Mouse (Mus musculus) megakaryocyte, embryonic 14.5 days (primary cell): ENCODE data around the gene Hoxd3. TPM values are rescaled to one million over a fixed set of nuclear protein-coding genes. Genes with fewer than 3 reads are reported as not detected.

Experiments used
- H3K27me3 ChIP-seq: replicated peaks from 2 replicates; pipeline ENCODE3; 2012; ENCODE audit warnings: inconsistent platforms
- H3K36me3 ChIP-seq: replicated peaks from 2 replicates; pipeline ENCODE3; 2012; ENCODE audit warnings: low read length, inconsistent platforms, mixed read lengths
- H3K4me1 ChIP-seq: 2 replicates; pipeline ENCODE4 v1.6.1; 2012; ENCODE audit warnings: inconsistent platforms
- H3K4me3 ChIP-seq: replicated peaks from 2 replicates; pipeline ENCODE3; 2012; ENCODE audit warnings: moderate library complexity, mild to moderate bottlenecking, inconsistent platforms
- H3K9me3 ChIP-seq: 2 replicates; pipeline ENCODE4 v1.6.1; 2012; ENCODE audit warnings: inconsistent platforms
- FLI1 ChIP-seq: IDR thresholded peaks from 2 replicates; pipeline ENCODE4 v1.6.1; 2012; ENCODE audit warnings: low read length, inconsistent platforms, mixed read lengths
- GATA1 ChIP-seq: IDR thresholded peaks from 3 replicates; pipeline ENCODE4 v1.6.1; 2012; ENCODE audit warnings: mixed read lengths, low read length, inconsistent platforms, borderline replicate concordance
- polyA plus RNA-seq: library from polyadenylated mRNA; stranded (reverse); fragments of >175 nt; gene quantifications from 2 replicates; pipeline ENCODE4 v1.2.3, GENCODE M21; 2012; ENCODE audit warnings: low replicate concordance; ENCODE audit not compliant: insufficient read depth

The Hoxd3 gene
- polyA plus RNA-seq, 1 experiment = not detected

DNA sequence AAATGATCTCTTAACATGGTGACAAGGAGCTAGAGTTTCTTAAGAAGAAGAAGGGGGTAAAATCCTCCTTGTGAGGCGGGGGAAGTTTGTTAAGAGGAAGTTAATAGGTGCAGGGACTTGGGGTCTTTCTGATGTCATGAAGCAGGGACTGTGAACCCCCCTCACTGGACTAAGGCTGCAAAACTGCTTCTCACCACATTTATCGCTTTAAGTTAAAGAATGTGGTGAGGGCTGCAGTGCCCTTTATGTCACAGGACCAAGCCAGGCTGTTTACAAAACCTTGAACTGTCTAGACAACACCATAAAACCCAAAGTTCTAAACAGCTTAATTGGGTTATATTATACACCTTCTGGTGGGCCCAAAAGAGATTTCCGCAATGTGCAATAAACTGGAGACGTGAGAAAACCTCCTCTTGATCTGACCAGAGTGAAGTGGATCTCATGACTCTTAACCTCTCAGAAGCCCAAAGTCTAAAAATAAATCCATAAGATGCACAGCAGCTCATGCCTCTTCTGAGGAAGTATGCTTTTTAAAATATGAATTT lies 26.6 kb upstream of the Hoxd3 start:
- H3K27me3 ChIP-seq = peaks cover 98% of the 10 kb centered on the region

DNA sequence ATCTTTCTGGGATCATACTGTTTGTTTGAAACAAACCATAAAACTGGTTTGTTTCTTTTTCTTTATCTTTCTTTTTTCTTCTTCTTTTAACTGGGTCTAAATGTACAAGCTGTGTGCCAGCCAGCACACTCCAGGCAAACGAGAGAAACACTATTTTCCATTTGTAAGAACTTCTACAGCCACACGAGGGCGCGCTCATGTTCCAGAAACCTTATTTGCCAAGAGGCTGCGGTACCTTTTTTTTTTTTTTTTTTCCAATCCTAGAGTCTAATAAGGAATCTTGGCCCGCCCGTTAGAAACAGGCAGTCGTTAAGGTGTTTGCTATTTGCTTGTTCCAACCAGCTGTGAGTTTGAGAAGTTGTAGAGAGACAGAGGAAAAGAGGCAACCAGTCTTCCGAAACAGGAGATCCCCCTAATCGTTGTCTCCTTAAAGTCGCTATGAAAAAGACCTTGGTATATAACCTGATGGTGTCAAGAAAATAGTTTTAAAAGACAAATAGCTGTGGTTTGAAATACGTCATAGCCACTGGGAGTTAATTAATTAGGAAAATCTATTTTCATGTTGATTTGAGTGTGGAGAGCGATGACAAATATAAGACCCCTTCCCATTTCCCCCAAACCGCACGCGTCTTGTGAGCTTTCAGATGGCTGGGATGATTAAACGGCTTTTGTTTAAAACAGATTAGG lies 25.3 kb upstream of the Hoxd3 start:
- peaks cover 35% of the 10 kb centered on the region for H3K4me1 ChIP-seq
- no peak for TF ChIP-seq FLI1
- TF ChIP-seq GATA1 = no peak
- H3K9me3 ChIP-seq = peaks cover 11% of the 10 kb centered on the region; the same call in 1 of the 2 replicates
- H3K27me3 ChIP-seq = peaks cover 97% of the 10 kb centered on the region
- H3K4me3 ChIP-seq = no peak overlapping the region
- H3K36me3 ChIP-seq = no peaks in the 10 kb centered on the region

More for the DNA sequence above, 26.6 kb upstream of the Hoxd3 start:
- TF ChIP-seq FLI1 (no peak), GATA1 (no peak)
- peaks cover 36% of the 10 kb centered on the region for H3K4me1 ChIP-seq
- no peaks in the 10 kb centered on the region for H3K36me3 ChIP-seq
- H3K4me3 ChIP-seq = no peak overlapping the region
- H3K9me3 ChIP-seq = 0 out of 2 replicates have a peak, but pooled peaks cover 5% of the 10 kb centered on the region

DNA sequence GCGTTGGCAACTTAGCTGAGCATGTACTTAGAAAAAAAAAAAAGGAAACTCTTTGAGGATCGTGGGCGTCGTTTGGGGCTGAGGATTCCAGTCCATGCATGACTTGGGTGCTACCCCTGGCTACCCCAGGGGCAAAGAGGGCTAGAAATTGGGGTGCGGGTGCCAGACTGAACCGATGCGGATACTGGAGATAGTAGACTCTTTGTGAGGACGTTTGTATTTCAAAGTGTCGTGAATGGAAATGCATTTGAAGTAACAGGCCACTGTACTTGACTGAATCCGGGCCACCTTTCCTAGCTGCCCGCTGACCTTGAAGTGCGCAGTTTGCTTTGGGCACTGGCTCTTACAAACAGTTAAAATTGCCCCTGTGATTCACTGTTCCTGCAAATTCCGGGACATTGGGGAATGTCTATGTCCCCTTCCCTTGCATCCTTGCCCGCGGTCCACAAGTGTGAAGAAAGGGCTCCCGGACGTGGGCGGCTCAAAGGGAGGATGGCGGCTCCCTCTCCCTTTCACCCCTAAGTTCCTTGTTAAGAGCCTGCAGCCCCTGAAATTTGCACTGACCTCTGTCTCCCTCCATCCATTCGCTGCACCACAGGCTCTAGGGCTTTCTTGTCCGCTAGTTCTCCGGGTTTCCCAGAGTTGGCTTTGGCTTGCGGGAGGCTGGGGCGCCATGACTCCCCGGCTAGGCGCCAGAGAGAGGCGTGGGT lies 24.6 kb upstream of the Hoxd3 start:
- no peak for TF ChIP-seq GATA1
- TF ChIP-seq FLI1 = no peak
- Histone ChIP-seq H3K4me3 (no peak overlapping the region), H3K36me3 (no peaks in the 10 kb centered on the region), H3K27me3 (peaks cover 97% of the 10 kb centered on the region), H3K9me3 (peaks cover 14% of the 10 kb centered on the region), H3K4me1 (peaks cover 35% of the 10 kb centered on the region)

DNA sequence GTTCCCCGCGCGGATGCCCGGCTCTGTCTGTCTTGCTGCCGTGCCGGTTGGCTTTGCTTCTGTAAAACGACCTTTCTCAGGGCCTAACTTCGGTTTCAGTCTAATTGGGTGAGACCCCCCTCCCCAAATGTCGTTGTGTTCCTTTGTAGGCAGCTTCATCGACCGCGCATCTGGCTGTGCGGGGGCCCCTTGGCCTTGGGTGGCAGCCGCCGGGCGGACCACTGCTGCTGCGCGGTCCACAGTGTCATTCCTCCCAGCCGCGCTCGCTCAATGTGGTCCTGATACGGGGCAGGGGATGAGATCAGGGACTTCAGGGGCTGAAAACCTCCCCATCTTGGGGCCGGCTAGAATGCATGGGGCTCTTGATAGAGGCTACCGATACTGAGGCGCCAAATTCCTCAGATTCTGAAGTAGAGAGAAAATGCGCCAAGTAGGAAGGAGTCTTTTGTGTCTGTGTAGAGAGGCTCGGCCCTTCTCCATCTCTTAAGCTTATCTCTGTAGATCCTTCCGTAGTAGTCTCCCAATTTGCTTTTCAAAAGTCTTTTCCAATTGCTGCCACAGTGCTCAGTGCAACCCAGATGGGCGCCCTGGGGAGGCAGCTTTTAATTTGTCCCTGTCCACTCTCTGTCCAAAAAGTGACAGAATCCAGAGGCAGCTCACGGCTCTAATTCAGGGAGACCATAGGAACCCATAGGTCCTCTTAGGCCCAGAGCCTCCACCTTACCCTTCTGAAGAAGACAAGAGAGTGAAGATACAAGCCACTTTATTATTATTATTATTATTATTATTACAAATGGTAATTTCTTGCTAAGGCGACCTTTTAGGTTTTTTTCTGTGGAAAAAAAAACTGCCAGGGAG lies 23.8 kb upstream of the Hoxd3 start:
- H3K36me3 ChIP-seq = no peaks in the 10 kb centered on the region
- H3K4me3 ChIP-seq = no peak overlapping the region
- no peak for TF ChIP-seq GATA1
- TF ChIP-seq FLI1 = no peak
- peaks cover 34% of the 10 kb centered on the region for H3K4me1 ChIP-seq
- peaks cover 11% of the 10 kb centered on the region for H3K9me3 ChIP-seq
- peaks cover 97% of the 10 kb centered on the region for H3K27me3 ChIP-seq

DNA sequence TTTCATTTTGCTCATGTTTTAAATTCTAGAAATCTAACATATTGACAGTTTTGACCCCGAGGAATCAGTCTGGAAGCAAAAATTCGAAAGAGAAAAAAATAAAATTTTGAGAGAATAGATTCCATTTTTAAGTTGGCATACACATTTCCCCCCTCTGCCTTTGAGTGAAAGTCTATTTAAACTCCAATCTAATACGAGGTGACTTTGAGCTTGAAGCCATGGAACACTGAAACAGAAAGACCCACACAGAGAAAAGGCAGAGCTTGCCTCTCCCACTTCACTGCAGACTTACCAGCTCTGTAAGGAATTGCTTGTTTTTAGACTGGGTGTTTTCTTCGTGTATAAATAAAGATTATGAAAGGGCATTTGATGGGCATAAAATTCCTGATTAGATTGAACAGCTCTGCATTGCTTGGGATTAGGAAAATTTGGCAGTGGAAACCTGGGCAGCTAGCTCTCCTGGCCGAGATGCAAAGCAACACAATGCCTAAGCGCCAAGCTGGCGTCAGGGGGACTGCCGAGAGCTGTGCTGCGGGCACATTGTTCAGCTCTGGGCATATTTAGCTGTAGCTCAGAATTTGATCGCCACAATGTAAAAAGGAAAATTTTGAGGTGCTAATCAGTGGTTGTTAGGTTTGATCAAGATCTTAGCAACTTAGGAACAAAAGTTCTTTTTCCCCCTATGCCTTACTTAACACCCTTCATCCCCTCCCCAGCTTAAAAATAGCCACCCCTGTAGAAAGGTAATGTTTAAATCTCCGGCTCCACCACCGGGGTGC lies 22.7 kb upstream of the Hoxd3 start:
- Histone ChIP-seq H3K9me3 (peaks cover 11% of the 10 kb centered on the region), H3K27me3 (peaks cover 97% of the 10 kb centered on the region), H3K36me3 (no peaks in the 10 kb centered on the region), H3K4me1 (peaks cover 29% of the 10 kb centered on the region), H3K4me3 (no peak overlapping the region)
- TF ChIP-seq FLI1 (no peak), GATA1 (no peak)

DNA sequence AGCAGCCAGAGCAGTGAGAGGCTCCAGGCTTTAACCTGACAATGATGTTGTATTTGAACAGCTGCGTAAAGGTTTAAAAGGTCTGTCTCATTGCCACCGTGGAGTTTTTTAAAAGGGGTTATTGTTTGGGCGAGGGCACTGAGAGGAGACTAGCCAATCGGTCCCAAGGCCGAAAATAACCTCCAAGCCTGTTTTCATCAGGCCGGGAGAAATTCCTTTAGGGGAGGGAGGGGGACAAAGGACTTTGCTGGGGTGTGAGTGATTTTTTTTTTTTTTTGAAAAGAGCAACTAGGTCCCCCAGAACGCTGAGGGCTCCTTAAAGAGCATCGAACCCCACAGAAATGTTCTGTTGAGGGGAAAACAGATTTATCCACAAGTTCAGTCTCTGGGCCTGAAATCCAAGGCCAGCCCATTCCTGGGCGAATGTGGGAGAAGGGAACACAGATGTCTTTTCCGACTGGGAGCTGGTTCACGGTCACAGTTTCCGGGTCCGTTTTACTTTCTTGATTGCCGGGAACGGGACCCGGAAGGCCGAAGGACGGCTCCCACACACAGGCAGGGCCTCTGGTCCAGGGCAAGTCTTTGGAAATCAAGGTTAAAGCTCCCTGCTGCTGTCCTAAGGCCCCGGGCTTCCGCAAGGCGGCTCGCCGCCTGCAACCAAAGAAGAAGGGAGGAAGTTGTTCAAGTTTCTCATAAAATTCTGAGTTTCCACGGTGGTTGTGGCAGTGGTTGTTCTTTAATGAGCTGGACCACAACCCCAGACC lies 22.0 kb upstream of the Hoxd3 start:
- Histone ChIP-seq H3K36me3 (no peaks in the 10 kb centered on the region), H3K9me3 (peaks cover 11% of the 10 kb centered on the region), H3K4me1 (peaks cover 32% of the 10 kb centered on the region), H3K4me3 (no peak overlapping the region), H3K27me3 (peaks cover 96% of the 10 kb centered on the region)
- TF ChIP-seq GATA1 (no peak), FLI1 (no peak)

DNA sequence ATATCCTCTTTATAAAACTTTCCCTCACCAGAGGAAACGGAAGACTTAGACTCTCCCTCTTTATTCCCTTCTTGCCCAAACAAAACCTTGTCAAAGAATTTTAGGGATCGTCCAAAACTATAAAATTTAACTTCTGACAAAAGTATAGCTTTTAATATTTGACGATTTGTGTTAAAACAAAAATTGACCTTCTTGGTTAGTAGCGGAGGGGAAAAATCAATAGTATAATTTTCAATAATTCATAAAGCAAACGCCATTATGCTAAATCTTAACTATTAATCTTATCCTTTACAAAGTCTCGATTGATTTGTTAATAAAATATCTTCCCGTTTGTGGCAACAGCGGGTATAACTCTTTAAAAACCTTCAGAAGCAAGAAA lies 21.4 kb upstream of the Hoxd3 start:
- H3K4me3 ChIP-seq = no peak overlapping the region
- TF ChIP-seq FLI1 (no peak), GATA1 (no peak)
- peaks cover 96% of the 10 kb centered on the region for H3K27me3 ChIP-seq
- peaks cover 32% of the 10 kb centered on the region for H3K4me1 ChIP-seq
- peaks cover 11% of the 10 kb centered on the region for H3K9me3 ChIP-seq
- H3K36me3 ChIP-seq = no peaks in the 10 kb centered on the region

DNA sequence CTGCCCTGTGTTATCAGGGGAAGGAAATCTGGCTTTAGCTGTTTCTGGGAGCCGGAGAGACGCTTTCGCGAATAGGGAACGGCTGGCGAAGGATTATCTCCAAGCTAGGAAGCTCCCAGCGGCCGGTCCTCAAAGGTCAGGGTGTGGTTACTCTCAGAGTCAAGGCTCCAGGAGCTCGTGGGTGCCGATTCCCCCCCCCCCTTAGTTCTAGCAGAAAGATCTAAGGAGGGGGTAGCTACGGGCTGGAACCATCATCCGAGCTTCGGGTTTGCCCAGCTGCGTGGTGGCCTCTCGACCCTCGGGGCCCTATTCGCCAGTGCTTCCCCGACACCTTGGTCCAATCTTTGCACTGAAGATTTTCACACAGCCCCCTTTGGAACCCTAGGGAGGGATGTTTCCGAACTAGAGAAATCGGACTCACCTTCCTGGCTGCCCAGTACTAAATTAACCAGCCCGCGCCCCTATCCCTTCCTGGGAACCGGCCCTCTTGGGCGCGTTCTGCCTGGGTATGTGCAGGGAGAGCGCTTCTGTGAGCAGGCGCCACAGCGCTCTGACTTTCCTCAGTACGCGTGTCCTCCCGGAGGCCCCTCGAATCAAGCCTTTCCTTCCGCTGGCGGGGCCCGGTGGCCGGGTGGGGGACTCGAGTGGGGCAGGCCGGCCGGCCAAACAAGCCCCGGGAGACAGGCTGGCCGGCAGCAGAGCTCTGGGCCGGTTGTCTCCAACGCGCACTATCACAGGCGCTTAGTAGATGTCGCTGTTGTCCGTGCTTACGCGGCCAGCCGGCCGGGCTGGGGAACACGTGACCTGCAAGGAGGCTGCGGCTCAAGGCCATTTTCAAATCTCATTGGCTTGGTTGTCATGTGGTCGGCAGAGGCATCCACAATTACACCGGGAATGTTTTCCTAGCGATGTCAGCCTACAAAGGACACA lies 20.4 kb upstream of the Hoxd3 start, which contains the start of gene Hoxd10:
TSS of gene Hoxd10 (plus strand) at position 903 of the 930 bp plus-strand sequence.
- H3K4me3 ChIP-seq = no peak within 1 kb of the TSS
- TF ChIP-seq FLI1 = no peak
- no peak for TF ChIP-seq GATA1
- H3K9me3 ChIP-seq = peaks cover 11% of the 10 kb centered on the region
- H3K36me3 ChIP-seq = no peaks in the 10 kb centered on the region
- peaks cover 32% of the 10 kb centered on the region for H3K4me1 ChIP-seq
- H3K27me3 ChIP-seq = peaks cover 98% of the 10 kb centered on the region
